Mouse (Mus musculus) kidney, adult 2 months (tissue): ENCODE data around the gene BC004004.

Experiments used
- CTCF ChIP-seq: fragments of 200-500 bp; conservative IDR thresholded peaks from 2 replicates; pipeline ENCODE4 v1.5.1; 2011; ENCODE audit warnings: low read depth, mild to moderate bottlenecking, control low read depth, low read length, moderate library complexity, mixed read lengths; ENCODE audit not compliant: insufficient read depth, insufficient read length
- POLR2A ChIP-seq: fragments of 200-500 bp; IDR thresholded peaks from one replicate; pipeline ENCODE4 v1.6.1; 2011; ENCODE audit warnings: low read depth, low read length, control low read depth

- no peak for TF ChIP-seq CTCF
- no peak for TF ChIP-seq POLR2A
Observed at GRCm38 (mm10) chr17:29245725-29246124, 22.9 kb upstream of the BC004004 start.
